Mouse (Mus musculus) cerebellum, adult 2 months (tissue): ENCODE measurements around the gene Ntpcr. TPM values are rescaled to one million over a fixed set of nuclear protein-coding genes. Genes with fewer than 3 reads are reported as not detected.

ENCODE experiments used
- DNase-seq, 2 experiments: peaks; one replicate each; pipeline ENCODE4 v3.0.0; 2021
- H3K27ac ChIP-seq: fragments of 200-500 bp; 2 replicates; pipeline ENCODE4 v1.5.1; 2012; ENCODE audit warnings: low read length, control low read depth, inconsistent platforms; ENCODE audit not compliant: insufficient read depth
- H3K27me3 ChIP-seq: fragments of 200-500 bp; 2 replicates; pipeline ENCODE4 v1.6.1; 2012; ENCODE audit warnings: inconsistent platforms, mild to moderate bottlenecking, low read length, moderate library complexity; ENCODE audit not compliant: control insufficient read depth, insufficient read depth
- H3K4me1 ChIP-seq: fragments of 200-500 bp; 2 replicates; pipeline ENCODE4 v1.6.1; 2011; ENCODE audit warnings: low read length; ENCODE audit not compliant: control insufficient read depth, insufficient read depth
- H3K4me3 ChIP-seq: fragments of 200-500 bp; replicated peaks from 2 replicates; pipeline ENCODE3; 2011; ENCODE audit warnings: mild to moderate bottlenecking, low read depth, low read length, control low read depth; ENCODE audit not compliant: insufficient read depth
- CTCF ChIP-seq: fragments of 200-500 bp; IDR thresholded peaks from 2 replicates; pipeline ENCODE4 v1.5.1; 2011; ENCODE audit warnings: low read depth, mild to moderate bottlenecking, control low read depth, low read length, moderate library complexity, borderline replicate concordance; ENCODE audit not compliant: insufficient read depth
- POLR2A ChIP-seq: fragments of 200-500 bp; IDR thresholded peaks from 2 replicates; pipeline ENCODE4 v1.6.1; 2011; ENCODE audit warnings: low read length, control low read depth, borderline replicate concordance; ENCODE audit not compliant: insufficient read depth
- WGBS: fragments of 180-500 bp; shearing (Covaris S2); methylation state at CpG from one replicate; pipeline ENCODE4 v1.1.7; 2018; 5-methylcytosine and 5-hydroxymethylcytosine counted together
- polyA plus RNA-seq: library from polyadenylated mRNA; depleted of rRNA; stranded (reverse); fragments of >200 nt; gene quantifications from 2 replicates; pipeline ENCODE4 v1.2.3, GENCODE M21; 2012; rRNA removed

Gene Ntpcr
- polyA plus RNA-seq, 1 experiment, result 46.1 TPM

GRCm38 (mm10) chr8:125782161-125782560, 52.4 kb downstream of the Ntpcr start:
- H3K27ac ChIP-seq, result no peak overlapping the region
- no peak overlapping the region for H3K4me3 ChIP-seq
- no peak for DNase-seq
- H3K27me3 ChIP-seq, result no peaks in the 10 kb centered on the region
- 62% methylated on average over 3 of the region's 3 CpGs for WGBS
- H3K4me1 ChIP-seq, result 0 out of 2 replicates have a peak, but pooled peaks cover 2% of the 10 kb centered on the region
- TF ChIP-seq CTCF (no peak), POLR2A (no peak)

GRCm38 (mm10) chr8:125786886-125787285, 57.1 kb downstream of the Ntpcr start:
- 70% methylated on average over 7 of the region's 7 CpGs for WGBS
- DNase-seq, result no peak
- H3K4me3 ChIP-seq, result no peak overlapping the region
- 0 out of 2 replicates have a peak, but pooled peaks cover 2% of the 10 kb centered on the region for H3K4me1 ChIP-seq
- H3K27me3 ChIP-seq, result no peaks in the 10 kb centered on the region
- TF ChIP-seq CTCF (no peak), POLR2A (no peak)
- H3K27ac ChIP-seq, result no peak overlapping the region

- no peaks in the 10 kb centered on the region for H3K27me3 ChIP-seq
- DNase-seq, result no peak
- 84% methylated on average over 9 of the region's 9 CpGs for WGBS
- H3K4me3 ChIP-seq, result no peak overlapping the region
- peaks cover 19% of the 10 kb centered on the region for H3K4me1 ChIP-seq
- TF ChIP-seq CTCF, result no peak
- no peak for TF ChIP-seq POLR2A
- H3K27ac ChIP-seq, result no peak overlapping the region
These were observed 63.2 kb downstream of the Ntpcr start for GRCm38 (mm10) chr8:125792816-125793455.

- TF ChIP-seq POLR2A, result no peak
- TF ChIP-seq CTCF, result no peak
These were observed 65.6 kb downstream of the Ntpcr start for GRCm38 (mm10) chr8:125795341-125795740.

GRCm38 (mm10) chr8:125796970-125797369, 67.2 kb downstream of the Ntpcr start:
- Histone ChIP-seq H3K4me1 (peaks cover 19% of the 10 kb centered on the region), H3K4me3 (no peak overlapping the region), H3K27me3 (no peaks in the 10 kb centered on the region), H3K27ac (no peak overlapping the region)
- no peak for TF ChIP-seq POLR2A
- TF ChIP-seq CTCF, result no peak
- DNase-seq, result peak; percentile 62 to 76
- 37% methylated on average over 2 of the region's 2 CpGs for WGBS

More at GRCm38 (mm10) chr8:125795341-125795740, 65.6 kb downstream of the Ntpcr start:
- no peak for DNase-seq
- Histone ChIP-seq H3K27me3 (no peaks in the 10 kb centered on the region), H3K4me3 (no peak overlapping the region), H3K27ac (no peak overlapping the region), H3K4me1 (peaks cover 19% of the 10 kb centered on the region)
- 93% methylated on average over 2 of the region's 2 CpGs for WGBS

Other genes with a start within 250 kb of the Ntpcr start
- gene Sipa1l2, start 160.2 kb upstream of the Ntpcr start, polyA plus RNA-seq, result 33.3 and 35.6 TPM in 2 replicates
- gene Map10, start 60.1 kb upstream of the Ntpcr start, polyA plus RNA-seq, result 2.6 and 3.0 TPM in 2 replicates
- 40.4 and 41.4 TPM in 2 replicates for gene Pcnx2, start 168.4 kb downstream of the Ntpcr start, polyA plus RNA-seq
- gene Map3k21, start 180.5 kb downstream of the Ntpcr start, polyA plus RNA-seq, result 1.1 TPM in 2 replicates